Mouse (Mus musculus) kidney, adult 2 months (tissue): ENCODE measurements around the gene Sctr.

Source experiments
- CTCF ChIP-seq: fragments of 200-500 bp; conservative IDR thresholded peaks from 2 replicates; pipeline ENCODE4 v1.5.1; 2011; ENCODE audit warnings: low read depth, mild to moderate bottlenecking, control low read depth, low read length, moderate library complexity, mixed read lengths; ENCODE audit not compliant: insufficient read depth, insufficient read length
- POLR2A ChIP-seq: fragments of 200-500 bp; IDR thresholded peaks from one replicate; pipeline ENCODE4 v1.6.1; 2011; ENCODE audit warnings: low read depth, low read length, control low read depth

DNA sequence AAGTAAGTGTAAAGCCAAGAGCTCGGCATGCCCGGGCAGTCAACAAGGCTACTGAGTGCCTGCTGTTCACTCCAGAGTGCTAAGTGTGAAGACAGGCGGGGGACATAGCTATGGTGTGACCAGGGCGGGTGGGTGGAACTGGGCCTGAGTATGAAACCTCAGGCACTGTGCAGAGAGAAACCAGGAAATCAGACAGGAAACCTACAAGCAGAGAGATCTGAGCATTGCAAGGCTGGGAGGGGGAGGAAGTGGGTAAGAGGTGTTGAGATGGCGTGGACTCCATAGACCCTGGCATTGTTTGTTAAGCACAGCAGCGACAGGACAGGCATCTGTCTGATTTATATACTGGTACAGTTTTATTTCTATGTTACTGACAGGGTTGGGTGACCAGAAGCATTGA, 48.8 kb downstream of the Sctr start:
- TF ChIP-seq POLR2A, result no peak
- TF ChIP-seq CTCF, result no peak
